Mouse (Mus musculus) monocyte, adult 2 months (primary cell): ENCODE results near the gene Adat3.

ENCODE experiments used
- DNase-seq, 2 experiments: peaks; one replicate each; pipeline ENCODE4 v3.0.0; 2022; ENCODE audit warnings: low spot score in 2 of 2, low read depth in 1 of 2

Adat3 gene

DNA sequence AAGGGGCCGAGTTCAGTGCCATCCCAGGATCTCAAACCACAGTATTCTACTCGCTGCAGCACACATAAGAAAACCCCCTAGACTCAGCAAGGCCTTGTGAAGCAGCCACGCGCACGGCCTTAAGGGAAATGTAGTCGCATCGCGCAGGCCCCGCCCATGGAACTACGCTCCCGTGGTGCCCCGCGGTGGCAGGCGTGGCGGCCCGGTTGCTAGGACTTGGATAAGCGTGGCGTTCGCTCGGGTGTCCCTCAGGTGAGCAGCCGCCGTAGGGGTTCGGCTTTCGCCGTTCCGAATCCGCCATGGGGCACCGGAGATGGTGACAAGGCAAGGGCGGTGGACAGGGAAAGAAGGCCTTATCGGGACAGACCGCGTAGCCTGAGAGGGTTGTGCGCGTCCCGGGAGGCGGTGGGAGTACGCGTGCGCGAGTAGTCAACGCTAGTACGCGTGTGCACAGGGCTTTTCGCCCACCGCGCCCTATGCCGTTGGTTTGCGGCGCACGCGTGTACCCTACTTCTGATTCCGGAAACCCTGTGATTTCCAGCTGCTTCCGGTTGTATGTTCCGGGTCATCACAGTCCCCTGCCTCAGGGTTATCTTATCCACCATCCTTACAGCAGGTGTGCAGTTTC, at the start of gene Adat3, which contains the start of gene Scamp4:
TSS of gene Adat3 (plus strand) at position 183 of the 628 bp plus-strand sequence.
TSS of gene Scamp4 (plus strand) at position 175 of the 628 bp plus-strand sequence.
- peak; percentile 74 to 93 for DNase-seq

DNA sequence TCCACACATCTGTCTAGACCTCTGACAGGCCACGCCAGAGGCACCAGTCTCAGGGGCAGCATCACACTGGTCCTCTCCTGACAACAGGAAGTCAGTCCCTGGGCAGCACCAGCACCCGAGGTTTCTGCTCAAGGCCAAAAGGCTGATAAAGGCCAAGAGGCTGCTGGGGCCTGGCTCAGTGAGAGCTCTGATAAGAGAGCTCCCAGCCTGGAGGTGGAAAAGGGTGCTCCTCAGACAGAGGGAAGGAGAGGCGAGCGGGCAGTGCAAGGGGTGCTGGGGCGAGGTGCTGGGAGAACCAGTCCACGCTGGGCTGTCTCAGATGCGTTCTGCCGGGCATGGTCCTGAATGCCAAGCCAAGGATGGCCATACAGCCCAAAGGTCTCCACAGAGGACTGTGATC, 49.1 kb upstream of the Adat3 start:
- DNase-seq: no peak

DNA sequence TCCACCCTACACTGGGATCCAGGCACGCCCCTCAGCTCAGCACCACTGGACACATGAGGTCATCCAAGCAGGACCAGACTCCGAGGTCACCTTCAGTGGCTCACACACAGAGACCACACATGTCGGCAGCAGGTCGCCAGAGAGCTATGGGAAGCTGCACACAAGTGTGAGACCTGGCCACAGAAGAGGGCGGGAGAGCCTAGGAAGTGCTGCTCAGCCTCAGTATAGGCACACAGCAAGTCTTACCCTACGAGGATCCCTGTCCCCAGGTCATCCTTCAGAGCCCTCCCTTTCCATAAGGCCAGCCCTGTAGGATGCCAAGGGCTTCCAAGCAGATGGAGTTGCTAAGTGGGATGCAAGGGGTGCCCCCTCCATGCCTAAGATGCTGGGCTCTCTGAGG, 48.7 kb upstream of the Adat3 start:
- no peak for DNase-seq

DNA sequence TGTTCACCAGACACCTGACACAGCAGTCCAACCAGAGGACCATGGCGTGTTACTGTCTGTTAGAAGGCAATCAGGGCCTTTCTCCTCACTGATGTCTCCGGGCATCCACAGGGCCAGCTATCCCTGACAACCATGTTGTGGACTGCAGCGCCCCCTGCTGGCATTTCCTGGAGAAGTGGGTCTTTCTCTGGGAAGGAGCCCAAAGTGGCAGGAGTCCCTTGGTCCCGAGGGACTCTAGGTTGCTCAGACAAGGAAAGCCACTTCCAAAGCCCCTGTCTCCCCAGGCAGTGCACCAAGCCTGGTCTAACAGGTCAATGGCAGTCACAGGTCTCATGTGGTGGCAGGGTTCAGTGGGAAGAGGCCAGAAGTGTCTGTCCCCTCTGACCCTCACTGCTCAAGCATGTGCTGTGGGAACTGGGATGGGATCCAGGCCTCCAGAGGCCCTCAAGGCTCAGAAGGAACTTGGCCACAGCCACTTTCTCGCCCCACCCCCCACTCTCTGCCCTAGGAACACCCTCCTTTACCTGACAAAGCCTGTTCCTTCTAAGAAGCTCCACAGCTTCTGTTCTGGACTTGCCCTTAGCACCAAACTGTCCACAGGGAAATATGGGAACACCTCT, 45.2 kb upstream of the Adat3 start:
- DNase-seq: peak in 1 of 2 experiments; percentile 64

DNA sequence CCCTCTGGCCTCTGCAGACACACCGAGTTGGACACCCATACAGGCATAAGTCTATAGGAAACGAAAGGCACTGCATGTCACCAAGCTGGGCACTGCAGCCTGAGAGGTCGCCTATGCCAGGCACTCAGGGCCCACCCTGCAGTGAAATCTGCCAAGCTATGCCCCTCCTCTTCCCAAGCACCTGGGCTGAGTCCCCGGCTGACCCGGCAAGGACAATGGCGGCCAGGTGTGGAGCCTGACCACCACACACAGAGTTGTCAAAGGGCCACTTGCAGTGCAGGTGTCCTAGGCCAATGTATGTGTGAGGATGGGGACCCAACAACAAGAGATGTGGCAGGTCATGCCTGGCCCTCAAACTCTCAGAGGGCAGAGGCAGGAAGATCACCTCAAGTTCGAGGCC, 43.2 kb upstream of the Adat3 start:
- no peak for DNase-seq

DNA sequence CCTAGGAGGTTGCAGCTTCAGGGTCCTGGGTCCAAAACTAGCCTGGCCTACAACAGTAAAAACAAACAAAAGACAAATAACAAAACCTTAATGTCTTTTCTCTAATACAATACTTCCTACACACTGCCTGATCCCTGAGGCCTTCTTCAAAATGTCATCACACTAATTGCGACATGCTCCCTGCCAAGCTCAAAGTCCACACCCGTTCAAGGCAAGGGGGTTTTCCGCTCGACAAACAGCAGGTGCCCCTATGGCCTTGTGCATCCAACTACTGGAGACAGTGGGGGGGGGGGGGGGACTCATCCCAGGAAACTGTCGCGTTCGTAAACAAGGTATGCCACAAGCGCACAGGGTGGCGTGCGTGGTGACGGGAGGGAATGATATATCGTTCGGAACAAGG, 42.1 kb upstream of the Adat3 start:
- DNase-seq: no peak

DNA sequence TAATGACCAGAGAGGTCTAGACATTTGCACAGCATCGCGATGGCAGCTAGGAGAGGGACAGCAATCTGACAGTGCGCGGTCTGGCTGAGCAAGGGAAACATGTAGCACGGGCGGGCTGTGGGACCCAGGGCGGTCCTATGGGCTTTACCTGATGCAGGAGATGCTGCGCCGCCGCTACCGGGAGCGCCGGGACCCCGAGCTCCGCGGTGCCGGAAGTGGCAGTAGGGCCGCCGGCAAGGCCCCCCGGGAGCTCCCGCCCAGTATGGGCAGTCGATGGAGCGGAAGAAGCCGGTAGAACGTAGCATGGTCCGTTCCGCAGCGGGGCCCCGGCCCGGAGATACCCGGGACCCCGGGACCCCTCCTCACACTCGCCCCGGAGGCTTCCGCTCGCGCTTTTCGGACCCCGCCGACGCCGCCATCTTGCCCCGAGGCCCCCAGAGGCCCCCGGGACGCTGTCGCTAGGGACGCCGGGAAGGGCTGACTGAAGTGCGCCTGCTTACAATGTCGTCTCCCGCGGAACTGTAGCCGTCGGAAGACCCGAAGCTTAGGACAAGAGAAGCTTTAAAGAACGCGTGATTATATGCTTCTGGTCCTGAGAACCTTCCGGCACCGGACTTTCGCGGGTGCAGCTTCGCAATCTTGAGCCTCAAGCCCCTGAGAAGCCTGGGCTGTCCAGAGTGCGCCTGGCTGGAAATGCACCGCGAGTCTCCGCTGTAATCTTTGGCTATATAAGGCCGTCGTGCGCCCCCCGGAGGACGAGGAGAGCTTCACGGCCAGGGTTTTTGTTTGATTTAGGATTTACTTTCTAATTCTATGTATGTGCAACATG, 41.4 kb upstream of the Adat3 start, which contains the start of gene Rexo1:
TSS of gene Rexo1 (minus strand) at position 445 of the 829 bp plus-strand sequence.
- DNase-seq: peak; percentile 86 to 89

DNA sequence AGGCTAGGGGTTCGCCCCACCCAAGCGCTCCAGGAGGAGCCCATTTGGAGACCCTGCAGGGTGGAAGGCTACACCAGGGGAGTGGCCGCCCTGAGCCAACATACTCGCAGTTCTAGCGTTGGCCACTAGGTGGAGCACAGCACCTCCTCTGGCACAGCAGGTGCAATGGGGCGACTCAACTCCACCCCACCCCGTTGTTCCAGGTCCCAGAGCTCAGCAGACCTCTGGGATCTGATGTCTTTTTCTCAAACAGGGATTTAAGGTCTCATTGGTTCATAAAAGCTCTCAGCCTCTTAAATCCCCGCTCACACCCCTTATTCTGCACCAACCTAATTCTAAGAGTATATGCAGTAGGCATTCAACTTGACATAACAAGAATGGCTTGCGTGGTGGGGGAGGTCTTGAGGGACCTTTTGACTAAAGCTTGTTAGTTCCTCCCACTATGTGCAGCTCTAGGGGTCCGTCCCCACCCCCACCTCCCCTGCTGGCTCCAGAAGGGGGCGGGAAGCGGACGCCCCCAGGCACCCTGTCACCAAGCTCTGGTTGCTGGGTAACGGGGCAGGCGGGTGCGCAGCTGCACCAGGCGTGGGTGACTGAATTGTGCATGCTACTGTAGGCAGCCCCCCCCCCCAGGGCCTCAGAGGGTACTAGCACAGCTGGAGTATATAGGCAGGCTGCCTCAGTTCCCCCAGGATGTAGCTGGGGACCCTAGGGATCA, 36.1 kb upstream of the Adat3 start:
- DNase-seq: peak in 1 of 2 experiments; percentile 76

DNA sequence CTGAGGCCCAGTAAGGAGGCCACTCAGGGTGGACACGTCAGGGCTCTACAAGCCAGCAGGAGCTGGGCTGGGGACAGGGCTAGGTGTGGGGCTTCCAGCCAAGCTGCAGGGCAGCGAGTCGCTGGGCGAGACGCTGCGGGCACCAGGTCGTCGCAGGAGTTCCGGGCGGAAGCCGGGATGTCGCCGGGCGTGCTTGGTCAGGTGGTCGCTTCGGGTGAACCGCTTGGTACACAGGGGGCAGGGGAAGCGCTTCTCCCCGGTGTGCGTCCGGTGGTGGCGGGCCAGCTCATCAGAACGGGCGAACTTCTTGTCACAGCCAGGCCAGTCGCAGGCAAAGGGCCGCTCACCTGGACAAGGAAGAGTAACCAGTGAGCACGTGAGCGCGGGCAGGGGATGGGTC, 33.8 kb upstream of the Adat3 start:
- no peak for DNase-seq

DNA sequence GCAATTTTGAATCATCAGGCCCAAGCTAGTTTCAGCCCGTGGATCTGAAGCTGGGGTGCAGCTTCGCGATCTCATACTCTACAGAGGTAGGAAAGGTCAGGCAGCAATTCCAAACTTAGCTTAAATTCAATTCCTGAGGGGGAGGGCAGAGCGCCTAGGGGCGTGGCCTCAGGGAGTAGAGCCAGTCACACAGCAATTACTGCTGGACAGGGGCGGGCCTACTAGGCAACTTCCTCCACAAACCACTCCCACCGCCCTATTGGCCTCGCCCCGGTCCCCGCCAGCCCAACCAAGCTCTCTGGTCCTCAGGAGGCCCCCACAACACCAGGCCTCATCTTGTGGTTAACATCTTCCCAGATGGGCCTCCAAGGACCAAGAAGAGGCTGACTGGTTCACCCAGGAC, 33.0 kb upstream of the Adat3 start:
- DNase-seq: peak in 1 of 2 experiments; percentile 68

DNA sequence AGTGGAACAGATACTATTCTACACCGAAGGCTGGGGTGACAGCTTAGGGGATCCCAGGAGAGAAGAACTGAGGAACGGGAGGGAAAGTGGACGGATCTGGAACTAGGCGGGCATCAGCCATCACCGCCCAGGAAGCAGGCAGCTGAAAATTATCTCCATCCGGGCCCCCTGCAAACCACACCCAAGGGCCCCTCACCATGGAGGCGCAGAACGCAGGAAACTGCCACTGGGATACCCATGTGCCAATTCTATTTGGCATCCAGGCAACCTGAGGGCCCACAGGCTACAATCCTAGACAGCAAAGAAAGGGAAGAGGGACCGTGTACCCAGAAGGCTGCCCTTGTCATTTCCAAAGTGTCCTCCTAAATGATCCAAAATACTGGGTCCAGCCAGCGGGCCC, 32.3 kb upstream of the Adat3 start:
- no peak for DNase-seq

DNA sequence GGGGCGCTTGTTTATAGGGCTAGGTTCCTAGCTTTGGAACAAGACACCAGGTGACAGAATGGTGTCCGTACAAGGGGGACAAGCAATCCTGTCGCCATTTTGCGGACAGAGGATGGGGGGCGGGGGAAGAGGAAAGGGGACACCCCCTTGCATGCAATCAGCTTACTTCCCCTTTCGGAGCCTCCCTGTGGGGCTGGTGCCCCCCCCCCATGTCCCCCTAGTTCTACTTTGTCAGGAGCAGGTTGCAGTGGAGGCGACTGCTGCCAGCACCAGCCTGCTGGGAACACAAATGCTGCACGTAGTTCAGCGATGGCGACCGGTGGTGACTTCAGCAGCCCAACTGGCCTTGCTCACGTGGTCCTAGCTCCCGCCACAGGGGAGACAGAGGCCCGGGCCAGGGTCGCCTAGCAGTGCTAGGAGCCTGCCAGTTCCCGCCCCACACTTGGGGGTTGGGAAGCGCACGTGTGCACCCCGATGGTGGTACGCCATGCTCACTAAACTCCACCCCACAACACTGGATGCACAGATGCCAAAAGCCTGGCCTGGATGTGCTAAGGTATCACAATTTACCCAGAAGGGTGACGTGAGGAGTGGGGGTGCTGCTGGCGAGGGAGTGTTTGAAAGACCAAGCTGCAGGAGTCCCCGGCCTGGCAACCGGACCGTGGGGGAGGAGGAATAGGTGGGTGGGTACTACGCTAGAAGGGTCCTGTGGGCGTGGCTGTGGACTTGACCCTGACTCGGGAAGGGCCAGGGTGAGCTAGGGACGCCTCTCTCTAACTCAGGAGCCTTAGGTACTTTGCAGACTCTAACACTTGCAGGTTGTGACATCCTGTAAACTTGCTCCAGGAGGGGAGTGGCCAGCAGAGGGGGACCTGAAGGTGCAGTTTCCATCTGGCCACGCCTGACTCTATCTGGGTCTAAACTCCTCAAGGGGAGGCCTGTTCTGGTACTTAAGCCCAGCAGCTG, 31.5 kb upstream of the Adat3 start:
- DNase-seq: no peak

DNA sequence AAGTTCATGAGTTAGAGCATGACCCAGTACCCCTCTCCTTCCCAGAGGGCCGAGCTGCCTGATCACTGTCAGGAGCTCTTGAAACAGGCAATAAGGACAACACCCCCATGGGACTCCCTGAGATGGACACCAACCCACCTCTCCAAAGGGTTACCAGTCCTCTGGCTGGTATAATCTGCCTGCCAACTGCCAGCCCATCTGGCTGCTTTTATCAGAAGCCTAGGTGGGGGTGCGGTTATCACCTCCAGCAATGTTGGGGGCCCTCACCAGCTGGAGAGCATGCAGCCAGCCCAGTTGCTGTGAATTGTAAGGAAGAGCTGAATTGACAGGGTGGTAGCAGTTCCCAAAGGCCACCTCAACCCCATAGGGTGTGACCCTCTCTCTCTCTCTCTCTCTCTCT, 30.2 kb upstream of the Adat3 start:
- no peak for DNase-seq

DNA sequence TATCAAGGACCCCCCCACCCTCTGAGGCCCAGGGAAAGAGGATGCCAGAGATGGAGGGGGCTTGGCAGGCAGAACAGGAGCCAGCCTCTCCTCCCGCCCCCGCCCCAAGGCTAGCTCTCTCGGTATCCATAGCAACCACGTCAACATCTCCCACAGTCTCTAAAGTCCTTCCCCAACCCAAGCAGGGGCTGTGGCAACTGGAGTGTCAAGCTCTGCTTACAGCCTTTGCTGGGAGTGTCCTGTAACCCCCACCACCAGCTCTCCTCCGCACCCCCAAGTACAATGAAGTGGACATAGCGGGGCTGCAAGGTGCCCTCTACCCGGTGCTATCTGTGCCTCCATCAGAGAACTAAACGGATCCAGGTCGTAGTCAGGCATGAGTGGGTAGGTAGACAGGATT, 28.7 kb upstream of the Adat3 start:
- DNase-seq: no peak

DNA sequence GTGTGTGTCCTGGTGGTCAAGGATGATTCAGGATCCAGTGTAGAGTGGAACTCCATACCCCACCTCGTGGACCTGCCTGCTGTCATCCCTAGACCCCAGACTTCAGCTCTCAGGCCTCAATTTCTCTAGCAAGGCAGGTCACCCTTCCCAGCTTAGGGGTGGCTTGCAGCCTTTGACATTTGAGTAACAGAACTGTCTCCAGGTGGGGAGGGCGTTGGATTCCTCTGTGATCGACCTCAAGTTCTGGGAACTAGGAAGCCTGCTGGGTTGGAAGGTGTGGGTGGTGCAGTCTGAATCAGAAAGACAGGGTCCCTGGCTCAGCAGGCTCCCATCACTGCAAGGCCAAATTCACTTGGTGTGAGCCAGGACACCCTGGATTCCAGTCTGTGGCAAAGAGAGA, 27.8 kb upstream of the Adat3 start:
- DNase-seq: no peak

DNA sequence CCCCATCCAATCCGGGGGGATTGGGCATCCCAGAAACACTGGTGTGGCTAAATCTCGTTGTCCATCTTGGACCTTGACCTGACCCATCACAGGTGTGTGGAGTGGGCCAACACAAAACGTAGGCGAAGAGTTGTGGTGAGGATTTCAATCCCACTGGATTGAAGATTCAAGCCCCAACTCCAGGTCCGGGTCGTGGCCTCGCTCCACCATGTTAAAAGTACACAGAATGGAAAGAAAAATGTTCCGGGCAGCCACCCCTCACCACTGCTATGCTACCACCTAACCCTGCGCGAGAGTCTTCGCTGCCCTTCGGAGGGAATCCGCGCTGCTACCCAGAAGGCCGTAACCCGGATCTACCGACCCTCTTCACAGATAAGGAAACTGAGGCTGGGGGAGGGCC, 26.8 kb upstream of the Adat3 start:
- DNase-seq: no peak

DNA sequence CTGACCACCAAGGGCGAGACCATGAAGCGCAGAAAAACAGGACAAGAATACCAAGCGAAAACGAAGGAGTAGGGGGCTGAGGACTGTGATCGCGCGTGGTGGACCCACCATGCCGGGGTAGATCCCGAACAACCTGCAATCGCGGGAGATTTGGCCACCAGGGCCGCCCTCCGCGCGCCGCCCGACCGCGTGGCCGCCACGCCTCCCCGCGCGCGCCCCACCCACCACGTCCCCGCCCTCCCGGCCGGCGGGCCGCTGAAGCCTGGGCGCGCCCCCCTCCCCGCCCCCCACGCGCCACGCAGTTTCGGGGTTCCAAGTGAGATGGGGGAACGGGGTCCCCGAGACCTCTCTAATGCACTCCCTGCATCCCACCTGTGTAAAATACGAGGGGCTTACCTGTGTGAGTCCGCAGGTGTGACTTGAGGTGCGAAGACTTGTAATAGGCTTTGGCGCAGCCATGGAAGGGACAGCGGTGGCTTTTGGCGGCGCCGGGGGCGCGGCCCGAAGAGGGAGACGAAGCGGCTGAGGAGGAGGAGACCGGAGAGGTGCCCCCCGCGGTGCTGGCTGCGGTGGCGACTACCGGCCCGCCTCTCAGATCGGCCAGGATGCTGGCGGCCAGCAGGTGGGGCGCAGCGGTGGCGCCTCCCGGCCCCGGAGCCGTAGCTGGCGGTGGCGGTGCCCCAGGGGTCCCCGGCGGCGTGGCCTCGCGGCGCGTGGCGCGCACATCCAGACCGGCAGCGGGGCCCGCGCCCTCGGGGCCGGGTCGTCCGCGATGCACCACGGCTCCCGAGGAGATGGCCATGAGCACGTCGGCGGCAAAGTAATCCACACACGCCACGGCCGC, 26.1 kb upstream of the Adat3 start:
- DNase-seq: peak in 1 of 2 experiments; percentile 43

DNA sequence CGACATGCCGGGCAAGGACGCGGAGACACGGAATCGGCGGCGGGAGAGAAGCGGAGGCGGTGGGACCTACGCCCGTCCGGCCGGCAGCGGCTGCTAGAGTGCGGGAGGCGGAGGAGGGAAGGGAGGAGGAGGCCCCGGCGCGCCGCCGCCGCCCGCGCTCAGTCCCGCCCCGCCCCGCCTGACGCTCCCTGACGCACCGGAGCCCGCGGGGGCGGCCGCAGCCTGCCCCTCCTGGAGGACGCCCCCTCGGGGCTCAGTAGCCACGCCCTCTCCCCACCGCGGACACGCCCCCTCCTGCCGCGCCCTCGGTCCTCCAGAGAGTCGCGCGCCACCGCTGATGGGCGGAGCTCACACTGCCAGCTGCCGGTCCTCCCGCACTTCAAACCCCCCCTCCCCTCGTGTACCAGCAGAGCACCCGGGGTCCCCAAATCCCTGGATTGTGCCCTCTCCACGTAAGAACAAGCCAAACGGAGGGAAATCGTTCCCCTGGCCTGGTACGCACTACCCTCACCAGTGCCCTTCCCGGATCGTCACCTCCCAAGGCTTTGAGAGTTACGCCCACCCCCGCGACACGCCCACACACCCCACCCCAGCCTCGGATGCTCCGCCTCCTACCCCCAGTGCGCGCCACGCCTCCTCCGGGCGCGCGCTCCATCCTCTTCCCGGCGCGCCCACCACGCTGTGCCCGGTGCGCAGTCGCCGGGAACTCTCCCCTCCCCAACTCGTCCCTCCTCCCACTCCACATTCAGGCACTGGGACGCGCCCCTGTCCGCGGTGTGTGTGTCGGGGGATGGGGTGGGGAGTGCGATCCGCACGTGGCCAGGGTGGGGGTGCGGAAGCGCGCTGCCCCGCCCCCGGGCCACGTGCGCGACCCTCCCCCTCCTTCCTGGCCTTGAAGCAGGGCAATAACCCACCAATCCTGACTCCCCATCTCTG, 25.2 kb upstream of the Adat3 start, which contains the start of gene Klf16:
TSS of gene Klf16 (minus strand) at position 127 of the 936 bp plus-strand sequence.
- DNase-seq: peak; percentile 89 to 98
